Mouse (Mus musculus): ENCODE measurements around the gene Evx1. TPM values are rescaled to one million over a fixed set of nuclear protein-coding genes. Genes with fewer than 3 reads are reported as not detected.
"Not testable (repeated sequence)": the region's sequence is repeated elsewhere in the genome, so short reads cannot be mapped to it uniquely, and the experiment has no call there.

The Evx1 gene
- polyA plus RNA-seq, 1 experiment from 2014 or later: 0.89 TPM

- peaks cover 95% of the 10 kb centered on the region for H3K27me3 ChIP-seq
- 6% methylated on average over 75 of the region's 81 CpGs for WGBS
- H3K4me1 ChIP-seq: peaks cover 50% of the 10 kb centered on the region
- H3K9me3 ChIP-seq: no peaks in the 10 kb centered on the region
- H3K9ac ChIP-seq: peak overlapping the region; percentile 66
- H3K4me3 ChIP-seq: peak overlapping the region; percentile 46
- no peak for ATAC-seq (ENCODE audit: low FRiP score, low read depth)
- H3K4me2 ChIP-seq (replicated peaks): peak overlapping the region; percentile 86
- H3K36me3 ChIP-seq: no peaks in the 10 kb centered on the region
- no peak overlapping the region for H3K27ac ChIP-seq
Observed at GRCm38 (mm10) chr6:52316413-52317184, 3.3 kb downstream of the Evx1 start.

GRCm38 (mm10) chr6:52317461-52318180 lies 4.3 kb downstream of the Evx1 start:
- no peak for ATAC-seq (ENCODE audit: low FRiP score, low read depth)
- peaks cover 53% of the 10 kb centered on the region for H3K4me1 ChIP-seq
- WGBS: 40% methylated on average over 14 of the region's 14 CpGs
- peaks cover 95% of the 10 kb centered on the region for H3K27me3 ChIP-seq
- H3K9ac ChIP-seq: no peak overlapping the region
- no peaks in the 10 kb centered on the region for H3K9me3 ChIP-seq
- no peaks in the 10 kb centered on the region for H3K36me3 ChIP-seq
- H3K4me3 ChIP-seq: no peak overlapping the region
- no peak overlapping the region for H3K27ac ChIP-seq
- H3K4me2 ChIP-seq (replicated peaks): no peak overlapping the region

- H3K4me1 ChIP-seq: peaks cover 58% of the 10 kb centered on the region
- H3K4me2 ChIP-seq (replicated peaks): no peak overlapping the region
- peaks cover 98% of the 10 kb centered on the region for H3K27me3 ChIP-seq
- H3K9ac ChIP-seq: no peak overlapping the region
- no peaks in the 10 kb centered on the region for H3K9me3 ChIP-seq
- no peaks in the 10 kb centered on the region for H3K36me3 ChIP-seq
- H3K27ac ChIP-seq: no peak overlapping the region
- WGBS: 66% methylated on average over 1 of the region's 1 CpGs
- no peak overlapping the region for H3K4me3 ChIP-seq
- ATAC-seq (ENCODE audit: low FRiP score, low read depth): no peak
Observed at GRCm38 (mm10) chr6:52318271-52318670, 5.0 kb downstream of the Evx1 start.

GRCm38 (mm10) chr6:52319956-52320690 lies 6.8 kb downstream of the Evx1 start:
- WGBS: 3% methylated on average over 17 of the region's 17 CpGs
- peaks cover 96% of the 10 kb centered on the region for H3K27me3 ChIP-seq
- peaks cover 43% of the 10 kb centered on the region for H3K4me1 ChIP-seq
- no peak overlapping the region for H3K4me3 ChIP-seq
- H3K9ac ChIP-seq: no peak overlapping the region
- no peak overlapping the region for H3K4me2 ChIP-seq (replicated peaks)
- ATAC-seq (ENCODE audit: low FRiP score, low read depth): no peak
- H3K9me3 ChIP-seq: no peaks in the 10 kb centered on the region
- H3K36me3 ChIP-seq: no peaks in the 10 kb centered on the region
- H3K27ac ChIP-seq: no peak overlapping the region

GRCm38 (mm10) chr6:52320966-52321825 lies 7.9 kb downstream of the Evx1 start:
- no peak overlapping the region for H3K27ac ChIP-seq
- H3K27me3 ChIP-seq: peaks cover 96% of the 10 kb centered on the region
- no peak overlapping the region for H3K9ac ChIP-seq
- no peaks in the 10 kb centered on the region for H3K36me3 ChIP-seq
- H3K4me2 ChIP-seq (replicated peaks): peak overlapping the region; percentile 47
- peak overlapping the region; percentile 24 for H3K4me3 ChIP-seq
- ATAC-seq (ENCODE audit: low FRiP score, low read depth): no peak
- no peaks in the 10 kb centered on the region for H3K9me3 ChIP-seq
- WGBS: 4% methylated on average over 12 of the region's 12 CpGs
- peaks cover 34% of the 10 kb centered on the region for H3K4me1 ChIP-seq

GRCm38 (mm10) chr6:52321826-52322315 lies 8.6 kb downstream of the Evx1 start:
- Histone ChIP-seq H3K27me3 (peaks cover 96% of the 10 kb centered on the region), H3K4me2 (replicated peaks) (peak overlapping the region; percentile 47), H3K9me3 (no peaks in the 10 kb centered on the region), H3K27ac (no peak overlapping the region), H3K9ac (no peak overlapping the region), H3K4me1 (peaks cover 27% of the 10 kb centered on the region), H3K4me3 (peak overlapping the region; percentile 24), H3K36me3 (no peaks in the 10 kb centered on the region)
- ATAC-seq (ENCODE audit: low FRiP score, low read depth): no peak
- under 1% methylated on average over 21 of the region's 21 CpGs for WGBS

GRCm38 (mm10) chr6:52322721-52323215 lies 9.5 kb downstream of the Evx1 start:
- ATAC-seq (ENCODE audit: low FRiP score, low read depth): no peak
- Histone ChIP-seq H3K4me1 (peaks cover 25% of the 10 kb centered on the region), H3K27me3 (peaks cover 90% of the 10 kb centered on the region), H3K4me2 (replicated peaks) (peak overlapping the region; percentile 47), H3K4me3 (0 out of 2 replicates have a peak overlapping the region, but pooled peaks have one; percentile 3), H3K9me3 (no peaks in the 10 kb centered on the region), H3K36me3 (no peaks in the 10 kb centered on the region), H3K9ac (no peak overlapping the region), H3K27ac (no peak overlapping the region)
- under 1% methylated on average over 16 of the region's 16 CpGs for WGBS

GRCm38 (mm10) chr6:52323292-52323691 lies 10.0 kb downstream of the Evx1 start:
- Histone ChIP-seq H3K9me3 (no peaks in the 10 kb centered on the region), H3K27ac (no peak overlapping the region), H3K4me3 (no peak overlapping the region), H3K4me1 (peaks cover 25% of the 10 kb centered on the region), H3K9ac (no peak overlapping the region), H3K4me2 (replicated peaks) (peak overlapping the region; percentile 47), H3K27me3 (peaks cover 89% of the 10 kb centered on the region), H3K36me3 (no peaks in the 10 kb centered on the region)
- WGBS: 3% methylated on average over 10 of the region's 10 CpGs
- no peak for ATAC-seq (ENCODE audit: low FRiP score, low read depth)

- H3K4me3 ChIP-seq: no peak overlapping the region
- no peak overlapping the region for H3K27ac ChIP-seq
- peaks cover 25% of the 10 kb centered on the region for H3K4me1 ChIP-seq
- H3K9ac ChIP-seq: no peak overlapping the region
- no peaks in the 10 kb centered on the region for H3K36me3 ChIP-seq
- no peaks in the 10 kb centered on the region for H3K9me3 ChIP-seq
- no peak overlapping the region for H3K4me2 ChIP-seq (replicated peaks)
- no peak for ATAC-seq (ENCODE audit: low FRiP score, low read depth)
- H3K27me3 ChIP-seq: peaks cover 83% of the 10 kb centered on the region
- 65% methylated on average over 3 of the region's 3 CpGs for WGBS
Observed at GRCm38 (mm10) chr6:52324061-52324460, 10.8 kb downstream of the Evx1 start.

- H3K27me3 ChIP-seq; ATAC-seq (ENCODE audit: low FRiP score, low read depth); H3K27ac ChIP-seq; H3K9ac ChIP-seq; H3K4me2 ChIP-seq (replicated peaks); H3K4me1 ChIP-seq; H3K36me3 ChIP-seq; H3K9me3 ChIP-seq; H3K4me3 ChIP-seq: not testable (repeated sequence)
- WGBS: 92% methylated on average over 16 of the region's 16 CpGs
Observed at GRCm38 (mm10) chr6:52346816-52347215, 33.5 kb downstream of the Evx1 start.

- no peaks in the 10 kb centered on the region for H3K9me3 ChIP-seq
- H3K4me2 ChIP-seq (replicated peaks): no peak overlapping the region
- no peak overlapping the region for H3K9ac ChIP-seq
- H3K4me3 ChIP-seq: no peak overlapping the region
- no peak for ATAC-seq (ENCODE audit: low FRiP score, low read depth)
- H3K27ac ChIP-seq: no peak overlapping the region
- 93% methylated on average over 2 of the region's 2 CpGs for WGBS
- H3K4me1 ChIP-seq: peaks cover 16% of the 10 kb centered on the region
- H3K27me3 ChIP-seq: peaks cover 49% of the 10 kb centered on the region
- H3K36me3 ChIP-seq: no peaks in the 10 kb centered on the region
Observed at GRCm38 (mm10) chr6:52366021-52366420, 52.7 kb downstream of the Evx1 start.

Data from limb, embryonic 13.5 days (tissue).